ENCODE assay signal across 14 mouse cellular contexts in genomic region chr3:53599315-53599714, GRCm38 (mm10). TPM values are rescaled to one million over a fixed set of nuclear protein-coding genes. Genes with fewer than 3 reads are reported as not detected.
DNase-seq lines count a peak whose midpoint lies in the region; ATAC-seq and TF ChIP-seq lines count a peak whose summit lies in the region.
"Had no signal": no experiment of that assay in that cellular context is flagged by ENCODE, and none has a peak within 500 bp of the region (broad histone marks: within the 10 kb centered on the region; RNA-seq: fewer than 3 reads in every experiment).

No protein-coding gene starts in this region.

- 15% methylated on average over 7 of the region's 7 CpGs for WGBS in lung, embryonic 14.5 days
- 15% methylated on average over 7 of the region's 7 CpGs for WGBS in intestine, embryonic 14.5 days
- whole genome bisulfite sequencing in stomach, embryonic 16.5 days: 17% methylated on average over 7 of the region's 7 CpGs

- ATAC-seq in lung, embryonic 14.5 days (ENCODE audit: insufficient read depth): no peak
- no peak for ATAC-seq in intestine, embryonic 14.5 days (replicated peaks; ENCODE audit: low FRiP score, low TSS enrichment, low read depth)
- 0 out of 2 replicates have a peak, but pooled peaks have one; percentile 58 for ATAC-seq in stomach, embryonic 16.5 days (ENCODE audit: insufficient read depth, low FRiP score)
- ATAC-seq: forebrain, postnatal 0 days; inflammation-experienced regulatory T-cells, adult 6 months; midbrain, embryonic 13.5 days had no signal

- no peak overlapping the region for H3K4me3 ChIP-seq in lung, embryonic 14.5 days (ENCODE audit: low read depth, low read length)
- no peak overlapping the region for H3K4me3 ChIP-seq in intestine, embryonic 14.5 days (ENCODE audit: low read depth, low read length)
- H3K4me3 ChIP-seq in stomach, embryonic 16.5 days (replicated peaks; ENCODE audit: low read length): no peak overlapping the region
- H3K4me3 ChIP-seq: midbrain, embryonic 13.5 days had no signal

- no peaks in the 10 kb centered on the region for H3K9me3 ChIP-seq in lung, embryonic 14.5 days (ENCODE audit: low read depth, low read length)
- no peaks in the 10 kb centered on the region for H3K9me3 ChIP-seq in intestine, embryonic 14.5 days (ENCODE audit: control insufficient read depth, low read length)
- no peaks in the 10 kb centered on the region for H3K9me3 ChIP-seq in stomach, embryonic 16.5 days (replicated peaks; ENCODE audit: control insufficient read depth, low read length)
- H3K9me3 ChIP-seq: midbrain, embryonic 13.5 days had no signal

- DNase-seq in lung, embryonic 14.5 days: peak; percentile 42
- no peak for DNase-seq in lung, postnatal 14 days
- peak; percentile 44 for DNase-seq in embryo, embryonic 10.5 days (ENCODE audit: low spot score)
- no peak for DNase-seq in intestine, embryonic 14.5 days (ENCODE audit: low spot score)
- DNase-seq in frontal cortex, adult 2 months (ENCODE audit: extremely low spot score in 1 of 2, low spot score in 1 of 2): no peak
- DNase-seq in left cerebral cortex, postnatal 25 days (ENCODE audit: low spot score in 2 of 2): no peak
- DNase-seq: cerebellum, adult 9-11 months; forebrain, postnatal 0 days; heart, postnatal 10 days; lung, postnatal 10 days had no signal

- TF ChIP-seq CTCF in lung, embryonic 14.5 days (IDR thresholded peaks at IDR 0.05; ENCODE audit: low read depth): no peak

- intact Hi-C loops in left cerebral cortex, postnatal 25 days (cut with DNase I): no loop called here

- no peak overlapping the region for H3K9ac ChIP-seq in lung, embryonic 14.5 days
- no peak overlapping the region for H3K9ac ChIP-seq in intestine, embryonic 14.5 days (ENCODE audit: low read length)
- H3K9ac ChIP-seq in stomach, embryonic 16.5 days (ENCODE audit: low read length): no peak overlapping the region
- H3K9ac ChIP-seq: forebrain, postnatal 0 days; midbrain, embryonic 13.5 days had no signal

- H3K27ac ChIP-seq in lung, embryonic 14.5 days (ENCODE audit: low read depth): peak overlapping the region; percentile 81; the same call in 1 of the 2 replicates
- H3K27ac ChIP-seq in intestine, embryonic 14.5 days (ENCODE audit: low read depth): peak overlapping the region; percentile 45; the same call in 1 of the 2 replicates
- H3K27ac ChIP-seq in stomach, embryonic 16.5 days (ENCODE audit: low read length): peak overlapping the region; percentile 48
- H3K27ac ChIP-seq: midbrain, embryonic 13.5 days had no signal

- no peaks in the 10 kb centered on the region for H3K36me3 ChIP-seq in lung, embryonic 14.5 days (ENCODE audit: insufficient read depth)
- no peaks in the 10 kb centered on the region for H3K36me3 ChIP-seq in intestine, embryonic 14.5 days (ENCODE audit: control insufficient read depth, insufficient read depth, low read length)
- no peaks in the 10 kb centered on the region for H3K36me3 ChIP-seq in stomach, embryonic 16.5 days (ENCODE audit: control insufficient read depth, insufficient read depth, low read length)
- H3K36me3 ChIP-seq: midbrain, embryonic 13.5 days had no signal

- H3K4me1 ChIP-seq in lung, embryonic 14.5 days (ENCODE audit: insufficient read depth): peaks cover 10% of the 10 kb centered on the region
- H3K4me1 ChIP-seq in intestine, embryonic 14.5 days (replicated peaks; ENCODE audit: control insufficient read depth, insufficient read depth, low read length): peaks cover 4% of the 10 kb centered on the region; the same call in 1 of the 2 replicates
- peaks cover 9% of the 10 kb centered on the region for H3K4me1 ChIP-seq in stomach, embryonic 16.5 days (ENCODE audit: control insufficient read depth, insufficient read depth, low read length)
- H3K4me1 ChIP-seq: midbrain, embryonic 13.5 days had no signal

- H3K4me2 ChIP-seq in lung, embryonic 14.5 days: no peak overlapping the region
- H3K4me2 ChIP-seq in intestine, embryonic 14.5 days (ENCODE audit: low read length): no peak overlapping the region
- peak overlapping the region; percentile 26 for H3K4me2 ChIP-seq in stomach, embryonic 16.5 days (ENCODE audit: low read depth, low read length)
- H3K4me2 ChIP-seq: midbrain, embryonic 13.5 days had no signal

- no peaks in the 10 kb centered on the region for H3K27me3 ChIP-seq in lung, embryonic 14.5 days (ENCODE audit: insufficient read depth, low read length)
- H3K27me3 ChIP-seq in intestine, embryonic 14.5 days (replicated peaks; ENCODE audit: control insufficient read depth, insufficient read depth, low read length): no peaks in the 10 kb centered on the region
- no peaks in the 10 kb centered on the region for H3K27me3 ChIP-seq in stomach, embryonic 16.5 days (ENCODE audit: control insufficient read depth, insufficient read depth, low read length)
- H3K27me3 ChIP-seq: midbrain, embryonic 13.5 days had no signal

RNA-seq across cellular contexts. Expression of gene Frem2, which starts 57.8 kb away (rescaled TPM):
- polyA plus RNA-seq in lung, embryonic 14.5 days (2014; fragmentation: Nextera tagmentation; extraction: Ambion mirVana): 20.4 and 21.5 TPM in 2 replicates
- 14.2 and 14.4 TPM in 2 replicates for polyA plus RNA-seq in intestine, embryonic 14.5 days (2014; fragmentation: Nextera tagmentation; extraction: Ambion mirVana)
- 16.4 TPM in 2 replicates for polyA plus RNA-seq in stomach, embryonic 16.5 days (2015; fragmentation: Nextera tagmentation; extraction: Ambion mirVana)
- polyA plus RNA-seq in frontal cortex, adult 2 months (2012; rRNA removed): 1.1 and 1.2 TPM in 2 replicates
- total RNA-seq in left cerebral cortex, postnatal 25 days (2021): 1 to 10 TPM; 1.4 to 1.5 TPM
- polyA plus RNA-seq: C2C12; inflammation-experienced regulatory T-cells, adult 6 months had no signal

Comparison
In these comparisons a context has a peak if more than half of its experiments do, and no peak if none do; other contexts are left out.
1. DNase-seq: peak in lung, embryonic 14.5 days (single experiment) and embryo, embryonic 10.5 days (single experiment); none in lung, postnatal 14 days (single experiment), intestine, embryonic 14.5 days (single experiment), frontal cortex, adult 2 months (0 of 2) and left cerebral cortex, postnatal 25 days (0 of 2).
2. Peak in every context shown above with its lines, with median percentiles within 50 percentile points of each other: H3K27ac ChIP-seq.